Mouse (Mus musculus) left cerebral cortex, adult 18-20 months (tissue): ENCODE results near the gene Wrb. TPM values are rescaled to one million over a fixed set of nuclear protein-coding genes. Genes with fewer than 3 reads are reported as not detected.

Source experiments
- DNase-seq, 2 experiments: peaks; one replicate each; pipeline ENCODE4 v3.0.0; 2021 to 2022; ENCODE audit warnings: low spot score in 2 of 2, mixed read lengths in 1 of 2
- total RNA-seq, 2 experiments: library from RNA; stranded (reverse); gene quantifications; 2 replicates each; pipeline ENCODE4 v1.2.3; 2021

The Wrb gene
- total RNA-seq, 2 experiments from 2014 or later, result 74.7 to 90.4 TPM

DNA sequence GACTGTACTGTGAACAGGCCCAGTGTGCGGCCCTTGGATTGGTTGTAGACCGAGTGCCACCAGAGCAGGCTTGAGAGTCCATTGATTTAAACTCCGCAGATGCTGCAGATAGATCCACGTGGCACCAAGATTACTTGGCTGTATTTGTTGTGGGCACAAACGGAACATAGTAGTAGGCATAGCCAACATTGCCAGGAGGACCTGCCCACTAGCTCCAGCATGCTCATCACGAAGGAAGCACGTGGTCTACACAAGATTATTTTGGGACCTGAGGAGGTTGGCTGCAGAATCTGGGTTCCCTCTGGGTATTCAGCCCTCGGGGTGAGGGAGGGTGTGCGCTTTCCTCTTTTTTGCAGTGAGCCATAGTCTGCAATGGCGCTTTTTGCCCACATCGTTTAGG lies 12.0 kb downstream of the Wrb start:
- DNase-seq, result peak; percentile 66 to 76

- DNase-seq, result no peak
These were observed 13.4 kb downstream of the Wrb start for GRCm38 (mm10) chr16:96158511-96159080.

DNA sequence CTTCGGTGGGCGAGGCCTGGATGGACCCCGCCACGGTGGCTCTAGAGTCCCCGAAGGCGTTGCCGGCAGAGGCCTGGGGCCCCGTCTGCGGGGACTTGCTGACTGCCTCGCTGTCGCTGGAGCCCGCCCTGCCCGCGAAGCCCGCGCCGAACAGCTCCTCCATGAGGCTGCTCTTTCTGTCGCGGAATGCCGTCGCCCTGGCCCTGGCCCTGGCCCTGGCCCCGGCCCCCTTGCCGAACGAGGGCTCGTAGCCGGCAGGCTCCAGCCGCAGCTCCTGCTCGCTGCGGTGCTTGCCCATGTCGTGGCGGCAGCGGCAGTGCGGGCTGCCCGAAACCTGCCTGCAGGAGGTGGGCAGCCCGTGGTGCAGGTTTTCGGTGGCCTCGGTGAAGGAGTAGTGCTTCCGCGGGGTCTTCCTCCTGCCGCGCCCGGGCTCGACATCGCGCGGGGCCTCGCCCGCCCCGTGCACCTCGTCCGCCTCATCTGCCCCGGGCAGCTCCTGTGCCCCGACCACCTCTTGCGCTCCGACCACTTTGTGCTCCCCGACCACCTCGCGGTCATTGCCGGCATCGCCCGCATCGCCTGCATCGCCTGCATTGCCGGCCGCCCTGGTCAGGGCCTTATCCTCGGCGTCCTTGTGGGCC lies 14.0 kb downstream of the Wrb start:
- DNase-seq, result peak; percentile 21 to 25

DNA sequence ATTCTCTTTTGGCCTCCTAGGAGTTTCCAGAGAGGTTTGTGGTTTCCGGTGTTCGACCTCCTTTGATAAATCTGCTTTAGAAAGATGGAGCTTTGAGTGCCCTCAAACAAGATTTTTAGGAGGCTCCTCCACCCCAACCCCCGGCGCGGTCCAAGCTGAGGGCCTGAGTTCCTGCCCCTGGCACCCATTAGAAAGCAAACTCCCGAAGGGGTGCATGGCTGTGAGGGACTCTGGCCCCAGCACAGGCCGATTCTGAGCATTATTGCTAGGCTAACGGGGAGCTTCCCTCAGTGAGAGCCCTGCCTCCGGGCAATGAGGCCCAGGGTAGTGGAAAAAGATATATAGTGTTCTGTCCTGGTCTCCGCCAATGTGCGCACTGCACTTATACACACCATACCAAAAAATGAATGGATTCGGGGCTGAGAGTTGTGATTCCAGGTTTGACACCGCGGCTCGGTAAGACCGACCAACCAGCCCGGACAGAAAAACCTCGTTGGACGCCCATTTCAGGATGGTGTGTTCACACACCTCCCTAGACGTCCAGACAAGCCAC lies 14.7 kb downstream of the Wrb start:
- no peak for DNase-seq

DNA sequence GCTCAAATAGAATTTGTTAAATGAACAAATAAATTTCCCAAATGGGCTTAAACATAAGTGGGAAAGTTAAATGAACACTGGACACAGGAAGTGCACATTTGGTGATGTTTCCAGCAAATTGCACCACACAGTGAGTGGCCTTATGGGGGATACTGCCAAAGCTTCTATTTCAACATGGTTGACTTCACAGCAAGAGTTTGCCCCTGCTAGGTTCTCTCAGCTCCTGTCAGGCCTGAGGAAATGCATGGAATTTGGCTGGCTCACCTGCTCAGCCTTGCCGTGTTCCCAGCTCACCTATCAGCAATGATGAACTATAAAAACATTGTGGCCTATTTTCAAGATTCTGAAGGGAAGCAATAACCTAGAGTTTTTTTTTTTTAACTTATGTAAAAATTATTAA lies 15.7 kb downstream of the Wrb start:
- DNase-seq, result no peak

GRCm38 (mm10) chr16:96161336-96161735 lies 16.1 kb downstream of the Wrb start:
- no peak for DNase-seq

- DNase-seq, result no peak
These were observed 20.6 kb downstream of the Wrb start for GRCm38 (mm10) chr16:96165723-96166264.

DNA sequence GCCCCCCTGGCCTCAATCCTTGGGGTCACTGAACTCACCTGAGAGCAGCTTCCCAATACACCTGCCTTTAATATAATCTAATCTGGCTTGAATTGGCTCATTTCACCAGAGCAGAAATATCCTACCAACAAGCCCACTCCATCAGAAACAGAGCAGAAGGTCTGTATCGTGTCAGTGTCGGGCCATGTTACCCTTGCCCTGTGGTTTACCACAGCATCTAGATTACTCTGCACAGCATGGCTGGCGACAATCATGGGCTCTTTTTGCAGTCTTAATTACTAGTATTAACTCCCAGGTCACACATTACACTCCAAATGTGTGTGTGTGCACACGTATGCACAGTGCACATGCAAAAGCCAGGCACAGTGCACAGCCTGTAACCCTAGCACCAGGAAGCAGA lies 23.6 kb downstream of the Wrb start:
- no peak for DNase-seq

DNA sequence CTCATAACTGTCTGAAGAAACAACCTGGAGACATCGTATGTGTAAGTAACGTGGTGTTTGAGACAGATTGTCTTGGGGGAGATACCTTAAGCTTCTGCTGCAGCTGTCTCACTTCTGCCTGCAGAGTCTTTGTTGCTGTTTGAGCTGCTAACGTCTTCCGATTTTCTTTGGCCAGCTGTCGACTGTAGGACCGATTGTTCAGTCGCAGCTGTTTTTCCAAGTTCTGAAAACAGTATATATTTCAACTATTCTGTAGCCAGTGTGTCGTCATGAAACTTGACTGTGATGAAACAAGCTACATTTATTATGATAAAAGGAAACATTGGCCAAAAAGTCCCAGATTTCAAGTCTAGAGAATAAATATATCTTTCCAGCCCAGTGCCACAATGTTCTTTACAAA lies 28.4 kb downstream of the Wrb start:
- no peak for DNase-seq

- no peak for DNase-seq
These were observed 30.2 kb downstream of the Wrb start for GRCm38 (mm10) chr16:96175399-96175798.

DNA sequence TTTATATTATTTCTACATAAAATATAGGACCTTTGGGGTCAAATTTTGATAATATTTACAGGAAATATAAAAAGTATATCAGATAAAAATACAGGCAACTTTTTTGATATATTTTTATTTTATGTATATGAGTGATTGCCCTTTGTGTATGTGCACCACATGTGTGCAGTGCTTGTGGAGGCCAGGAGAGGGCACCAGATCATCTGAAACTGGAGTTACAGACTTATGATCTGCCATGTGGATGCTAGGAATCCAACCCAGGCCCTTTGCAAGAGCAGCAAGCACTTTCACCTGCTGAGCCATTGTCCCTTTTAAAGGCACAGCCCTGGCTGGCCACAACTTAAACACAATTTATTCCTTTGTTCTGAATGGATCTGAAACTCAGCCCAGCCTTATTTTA lies 33.9 kb downstream of the Wrb start:
- DNase-seq, result no peak

DNA sequence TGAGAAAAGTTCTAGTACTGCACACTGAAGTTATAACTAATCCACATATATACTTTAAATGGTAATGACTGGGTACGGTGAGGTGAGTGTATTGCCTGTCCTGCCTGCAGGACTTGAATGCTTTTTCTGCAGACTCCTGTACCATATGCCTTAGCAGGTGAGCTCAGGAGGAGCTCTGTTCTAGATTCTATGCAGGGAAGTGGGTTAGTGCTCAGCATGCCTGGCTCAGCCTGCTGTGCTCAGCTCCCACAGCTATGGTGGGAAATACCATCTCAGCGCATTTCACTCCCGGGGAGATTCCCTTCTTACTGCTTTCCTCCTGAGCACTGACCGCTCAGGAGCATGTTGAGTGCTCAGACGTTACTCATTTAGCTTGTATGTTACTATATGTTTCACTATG lies 42.4 kb downstream of the Wrb start:
- no peak for DNase-seq

GRCm38 (mm10) chr16:96191531-96192506 lies 46.6 kb downstream of the Wrb start, which contains the start of gene Lca5l:
Gene Lca5l (minus strand): TSS chr16:96192271.
- peak; percentile 100 for DNase-seq

- no peak for DNase-seq
These were observed 54.9 kb downstream of the Wrb start, which contains the start of gene Sh3bgr for GRCm38 (mm10) chr16:96199913-96200701. Gene Sh3bgr (plus strand): TSS chr16:96200450.

- DNase-seq, result no peak
These were observed 55.5 kb downstream of the Wrb start for GRCm38 (mm10) chr16:96200702-96201028.

GRCm38 (mm10) chr16:96201485-96202232 lies 56.5 kb downstream of the Wrb start:
- DNase-seq, result no peak
